Mouse (Mus musculus) layer of hippocampus, postnatal 14 days (tissue): ENCODE measurements around the gene Gcdh. TPM values are rescaled to one million over a fixed set of nuclear protein-coding genes. Genes with fewer than 3 reads are reported as not detected.

Experiments used
- DNase-seq, 2 experiments: peaks; one replicate each; pipeline ENCODE4 v3.0.0; 2021 to 2022; ENCODE audit warnings: low spot score in 2 of 2, mixed read lengths in 1 of 2
- long read RNA-seq, 2 experiments: library from polyadenylated mRNA; stranded (forward); transcript quantifications; one replicate each; pipeline ENCODE4 v2.0.0; 2021
- total RNA-seq, 2 experiments: library from RNA; stranded (reverse); gene quantifications; 2 replicates each; pipeline ENCODE4 v1.2.3; 2021

Gcdh gene
- 10 to 100 TPM; 35.0 to 35.6 TPM for total RNA-seq
- long read RNA-seq, experiment 1, transcript Gcdh-202 (12 exons, 2,114 nt) = major isoform, 23 of 44 reads
- long read RNA-seq, experiment 1, transcript Gcdh-201 (11 exons, 2,167 nt) = minor isoform, 8 of 44 reads
- long read RNA-seq, experiment 1, partial matches to known transcripts = 3 of 44 reads
- long read RNA-seq, experiment 1, other reads (novel, unspliced or antisense) = 10 of 44 reads
- long read RNA-seq, experiment 2, transcript Gcdh-202 (12 exons, 2,114 nt) = major isoform, 19 of 52 reads
- long read RNA-seq, experiment 2, transcript Gcdh-201 (11 exons, 2,167 nt) = minor isoform, 15 of 52 reads
- long read RNA-seq, experiment 2, partial matches to known transcripts = 7 of 52 reads
- long read RNA-seq, experiment 2, other reads (novel, unspliced or antisense) = 11 of 52 reads

DNA sequence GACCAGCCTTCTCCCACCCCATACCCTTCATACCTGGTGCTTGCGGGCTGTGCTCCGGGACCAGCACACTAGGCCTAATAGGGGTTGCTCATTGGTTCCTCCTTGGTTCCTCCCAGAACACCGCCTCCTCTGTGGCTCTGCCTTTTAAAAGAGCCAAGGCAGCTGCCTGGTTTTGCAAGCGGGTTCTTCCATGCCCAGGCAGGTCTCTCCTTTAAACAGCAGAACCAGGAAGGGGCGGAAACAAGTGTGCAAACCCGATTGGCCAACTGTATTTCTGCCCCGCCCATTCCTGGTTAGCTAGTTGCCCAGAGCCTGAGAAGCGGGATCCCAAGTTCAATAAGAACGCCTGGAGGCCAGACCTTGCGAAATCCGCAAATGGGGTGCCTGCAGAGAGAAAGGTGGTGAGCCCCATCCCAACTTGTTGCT is at the start of gene Gcdh:
Gene Gcdh (minus strand): TSS at position 213 of the 426 bp plus-strand sequence.
- peak; percentile 83 to 96 for DNase-seq

DNA sequence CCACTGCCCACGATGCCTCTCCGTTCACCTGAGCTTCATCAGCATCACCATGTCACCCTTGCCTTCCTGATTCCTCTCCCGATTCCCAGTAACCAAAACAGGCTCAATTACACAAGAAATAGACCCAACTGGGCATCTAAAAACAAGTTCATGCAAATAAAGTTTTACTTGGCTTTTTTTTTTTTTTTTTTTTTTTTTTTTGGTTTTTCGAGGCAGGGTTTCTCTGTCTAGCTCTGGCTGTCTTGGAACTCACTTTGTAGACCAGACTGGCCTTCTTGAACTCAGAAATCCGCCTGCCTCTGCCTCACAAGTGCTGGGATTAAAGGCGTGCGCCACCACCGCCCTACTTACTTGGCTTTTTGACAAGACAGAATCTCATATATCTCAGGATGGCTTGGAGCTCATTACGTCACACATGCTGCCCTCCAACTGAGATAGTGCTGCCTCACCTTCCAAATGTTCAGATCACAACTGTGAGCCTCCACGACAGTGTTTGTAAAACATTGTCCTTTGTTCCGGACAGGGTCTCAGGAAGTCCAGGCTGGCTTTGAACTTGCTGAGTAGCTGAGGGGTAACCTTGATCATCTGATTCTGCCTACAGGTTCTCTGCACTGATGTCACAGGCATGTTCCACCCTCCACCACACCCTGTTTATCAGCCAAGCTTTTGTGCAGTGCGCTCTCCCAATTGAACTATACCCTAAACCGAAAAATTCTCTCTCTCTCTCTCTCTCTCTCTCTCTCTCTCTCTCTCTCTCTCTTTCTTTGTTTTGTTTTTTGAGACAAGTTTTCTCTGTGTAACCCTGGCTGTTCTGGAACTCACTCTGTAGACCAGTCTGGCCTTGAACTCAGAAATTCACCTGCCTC is 44.1 kb upstream of the Gcdh start:
- no peak for DNase-seq

DNA sequence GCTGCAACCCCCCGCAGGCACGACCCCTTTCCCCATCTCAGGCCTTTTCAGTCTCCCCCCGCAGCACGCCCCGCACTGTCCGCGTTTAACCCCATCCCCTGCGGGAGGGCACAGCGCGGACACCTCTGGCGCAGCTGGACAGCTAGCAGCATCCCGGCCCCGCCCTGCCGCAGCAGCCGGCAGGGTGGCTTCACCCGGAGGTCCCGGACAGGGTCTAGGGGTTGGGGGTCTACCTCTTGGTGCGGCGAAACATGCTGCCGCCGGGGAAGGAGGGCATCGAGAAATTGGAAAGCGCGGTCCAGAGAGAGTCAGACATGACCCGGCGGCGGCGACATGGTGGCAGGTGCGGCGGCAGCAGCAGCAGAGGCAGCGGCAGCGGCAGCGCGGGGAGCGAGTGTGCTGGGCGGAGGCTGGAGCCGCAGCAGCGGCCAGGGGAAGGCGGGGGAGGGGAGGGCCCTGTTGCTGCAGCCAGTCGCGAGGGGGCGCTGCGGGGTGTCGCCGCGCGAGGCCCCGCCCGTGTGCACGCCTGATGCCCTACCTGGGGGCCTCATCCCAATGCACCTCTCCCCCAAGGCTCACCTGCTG is 43.3 kb upstream of the Gcdh start, which contains the start of gene Mast1:
Gene Mast1 (minus strand): TSS at position 398 of the 585 bp plus-strand sequence.
- peak; percentile 63 to 68 for DNase-seq

DNA sequence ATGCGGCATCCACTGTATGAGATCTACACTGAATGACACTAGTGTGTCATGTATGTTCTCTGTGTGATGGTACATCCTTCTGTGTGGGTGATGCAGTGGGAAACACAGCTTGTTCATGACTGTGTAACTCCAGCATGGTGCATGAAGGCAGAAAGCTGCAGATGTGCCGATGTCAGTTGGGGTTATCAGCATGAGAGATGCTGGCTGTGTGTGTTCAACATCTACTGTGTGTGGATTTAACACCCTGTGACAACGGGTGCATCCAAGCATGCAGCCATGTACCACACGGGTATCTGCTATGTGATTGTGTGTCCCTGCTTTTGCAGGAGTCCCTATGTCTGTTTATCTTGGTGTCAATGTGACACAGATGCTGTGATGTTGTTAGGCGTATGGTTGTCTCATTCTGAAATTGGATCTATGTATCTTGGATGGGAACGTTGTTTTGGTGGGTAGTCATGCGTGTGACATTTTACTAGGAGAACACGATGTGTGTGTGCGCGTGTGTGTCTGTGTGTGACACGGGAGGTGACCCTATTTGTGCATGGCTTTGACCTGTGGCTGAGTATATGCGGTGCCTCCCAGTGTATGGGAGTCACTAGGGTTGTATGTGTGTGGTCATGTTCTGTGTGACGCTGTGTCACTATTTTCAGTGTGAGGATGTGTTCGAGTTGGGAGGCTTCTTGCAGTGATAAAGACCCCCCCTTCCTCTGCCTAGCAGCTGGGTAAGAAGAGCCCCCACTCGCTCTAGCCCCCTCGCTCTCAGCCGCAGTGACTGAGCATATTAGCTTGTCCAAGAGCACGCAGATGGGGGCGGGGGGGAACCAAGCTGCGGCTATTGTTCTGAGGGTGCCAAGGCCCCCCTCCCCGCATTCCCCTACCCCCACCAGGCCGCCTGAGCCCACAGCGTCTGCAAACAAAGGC is 42.6 kb upstream of the Gcdh start:
- DNase-seq = peak in 1 of 2 experiments; percentile 24

DNA sequence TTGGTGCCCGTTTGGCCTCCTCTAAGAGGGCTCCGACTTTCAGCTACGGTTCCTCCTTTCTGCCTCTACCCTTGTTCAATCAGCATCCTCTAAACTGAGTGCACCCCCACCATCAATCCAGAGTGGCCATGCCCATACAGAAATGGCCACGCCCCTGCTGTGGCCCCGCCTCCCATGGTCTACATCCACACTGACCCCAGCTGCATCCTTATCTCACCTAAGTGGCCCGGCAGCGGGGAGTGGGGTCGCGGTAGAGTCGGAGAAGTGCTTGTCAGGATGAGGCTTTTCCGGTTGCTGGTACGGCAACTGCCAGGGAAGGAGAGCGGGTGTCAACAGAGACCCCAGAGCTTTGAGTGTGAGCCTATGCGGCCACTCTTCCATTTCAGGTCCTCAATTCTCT is 41.8 kb upstream of the Gcdh start:
- no peak for DNase-seq

DNA sequence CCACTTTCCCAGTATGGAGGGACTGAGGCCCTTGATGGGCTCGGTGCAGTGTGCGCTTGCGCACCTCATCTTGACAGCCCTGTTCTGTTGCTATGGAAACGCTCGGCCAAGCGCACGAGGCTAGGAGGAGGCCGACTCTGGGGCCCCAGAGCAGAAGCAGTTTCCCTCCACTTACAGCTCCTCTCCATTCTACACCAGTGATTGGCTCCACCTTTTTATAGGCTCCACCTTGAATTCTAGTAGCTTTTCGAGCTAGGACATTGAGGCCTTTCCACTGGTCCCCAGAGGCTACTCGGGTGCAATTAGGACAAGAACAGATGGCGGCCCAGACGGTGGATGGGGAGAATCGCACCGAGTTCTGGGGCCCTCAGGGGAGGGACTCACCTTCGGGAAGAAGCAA is 41.1 kb upstream of the Gcdh start:
- DNase-seq = no peak

DNA sequence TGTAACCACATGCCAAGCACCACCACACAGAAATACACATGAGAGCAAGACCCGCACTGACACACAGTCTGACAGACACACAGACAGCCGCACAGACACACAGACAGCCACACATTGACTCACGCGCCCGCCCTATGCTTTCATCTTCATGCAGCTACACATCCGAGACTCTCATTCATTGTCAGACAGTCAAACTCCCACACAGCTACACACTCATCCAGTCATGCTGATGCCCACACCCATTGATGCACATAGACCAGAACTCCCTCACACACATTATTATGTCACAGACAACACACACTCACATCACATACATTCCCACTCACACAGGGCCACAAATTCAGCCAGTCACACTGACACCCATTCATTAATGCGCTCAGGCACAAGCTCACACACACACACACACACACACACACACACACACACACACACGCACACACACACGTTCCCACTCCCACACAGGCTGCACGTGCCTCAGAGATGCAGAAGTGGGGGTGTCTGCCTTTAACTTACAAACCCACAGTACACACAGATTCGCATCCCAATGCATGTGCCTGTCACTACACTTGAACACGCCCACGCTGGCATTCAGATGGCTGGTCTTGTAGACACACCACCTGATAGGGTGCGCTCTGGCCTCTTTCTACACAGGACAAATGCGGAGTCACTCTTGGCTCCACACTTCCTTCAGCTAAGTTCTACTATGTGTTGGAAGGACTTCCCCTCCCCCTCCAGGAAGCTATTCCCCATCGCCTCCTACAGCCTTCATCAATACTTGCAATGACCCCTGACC is 40.2 kb upstream of the Gcdh start:
- no peak for DNase-seq

DNA sequence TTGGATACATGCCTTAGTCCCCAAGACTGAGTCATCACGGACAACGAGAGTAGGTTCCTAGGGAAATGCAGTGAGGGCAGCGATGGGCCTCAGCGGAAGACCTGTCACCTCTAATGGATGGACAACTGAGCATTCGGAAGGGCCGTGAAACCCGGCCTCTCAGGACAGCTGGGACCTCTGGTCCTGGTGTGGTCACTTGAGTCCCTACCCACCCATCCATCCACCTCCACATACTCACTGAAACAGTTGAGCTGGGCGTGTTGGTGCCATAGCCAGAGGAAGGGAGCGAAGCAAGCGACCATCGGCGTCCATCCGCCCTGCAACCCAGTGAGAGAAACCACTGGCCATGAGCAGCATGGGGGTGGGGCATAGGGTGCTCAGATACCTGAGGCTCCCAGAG is 36.9 kb upstream of the Gcdh start:
- no peak for DNase-seq

DNA sequence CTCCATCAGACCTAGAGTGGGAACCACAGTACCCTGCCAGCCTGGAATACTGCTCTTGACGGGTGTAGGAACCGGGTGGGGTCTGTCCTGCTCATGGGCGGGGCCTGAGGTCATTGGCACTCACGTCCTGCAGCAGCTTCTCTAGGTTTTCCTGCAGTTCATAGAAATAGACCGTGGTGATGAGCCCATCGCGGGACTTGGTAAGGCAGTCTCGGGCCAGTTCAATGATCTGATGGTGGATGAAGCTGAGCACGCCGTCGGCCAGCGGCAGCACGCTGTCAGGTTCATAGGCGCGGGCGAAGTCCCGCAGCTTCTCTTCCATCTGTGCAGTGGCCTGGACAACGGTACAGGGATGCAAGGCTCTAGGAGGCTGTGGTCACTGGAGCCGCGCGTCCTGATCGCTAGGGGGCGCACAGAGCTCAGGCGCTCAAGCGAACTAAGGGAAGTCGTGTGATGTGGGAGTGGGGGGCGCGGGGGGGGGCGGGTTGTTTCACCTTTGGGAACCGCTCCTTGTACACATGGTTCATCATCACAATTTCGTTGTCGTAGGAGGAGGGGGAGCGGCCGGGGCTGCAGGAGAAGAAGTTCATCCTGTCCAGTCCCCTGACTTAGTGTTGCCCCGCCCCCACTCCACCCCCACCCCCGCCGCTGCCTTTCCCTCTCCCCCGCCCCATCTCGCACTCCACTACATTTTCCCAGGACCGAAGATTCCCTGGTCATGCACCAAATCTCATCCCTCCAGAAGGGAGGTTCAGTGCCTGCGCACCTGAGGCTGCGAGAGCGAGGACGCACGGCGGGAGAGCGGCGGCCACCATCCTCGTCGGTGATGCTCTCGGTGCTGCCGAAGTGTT is 35.0 kb upstream of the Gcdh start:
- peak; percentile 70 to 71 for DNase-seq

DNA sequence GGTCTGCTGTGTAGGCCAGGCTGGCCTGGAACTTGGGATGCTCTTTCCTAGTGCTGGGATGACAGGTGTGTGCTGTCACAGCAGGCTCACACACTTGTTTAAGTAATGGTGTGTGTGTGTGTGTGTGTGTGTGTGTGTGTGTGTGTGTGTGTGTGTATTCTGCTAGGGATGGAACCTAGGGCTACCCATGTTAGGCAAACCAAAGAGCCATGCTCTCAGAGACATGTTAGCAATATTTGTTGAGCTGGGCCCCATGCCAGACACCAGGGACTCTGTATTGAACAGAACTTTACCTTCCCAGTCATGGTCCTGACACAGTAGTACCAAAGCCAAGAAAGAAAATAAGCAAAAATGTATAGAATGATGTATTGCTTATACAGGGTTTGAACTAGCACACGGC is 33.8 kb upstream of the Gcdh start:
- no peak for DNase-seq

DNA sequence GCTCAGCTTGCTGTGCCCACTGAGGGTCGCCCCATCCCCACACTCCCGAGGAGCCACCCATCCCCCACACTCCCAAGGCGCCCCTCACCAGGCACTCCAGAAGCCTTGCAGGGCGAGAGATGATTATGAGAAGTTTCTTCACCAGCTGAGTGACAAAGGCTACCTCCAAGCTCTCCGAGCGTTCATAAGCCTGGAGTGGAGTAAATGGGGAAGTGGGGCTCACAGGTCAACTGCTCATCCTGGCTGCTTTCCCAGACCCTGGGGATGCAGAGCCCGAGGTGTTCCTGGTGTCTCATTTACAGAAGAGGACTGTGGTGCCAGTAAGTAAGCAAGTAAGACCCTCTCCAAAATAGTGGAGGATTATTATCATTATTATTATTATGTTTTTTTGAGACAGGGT is 31.8 kb upstream of the Gcdh start:
- DNase-seq = no peak

DNA sequence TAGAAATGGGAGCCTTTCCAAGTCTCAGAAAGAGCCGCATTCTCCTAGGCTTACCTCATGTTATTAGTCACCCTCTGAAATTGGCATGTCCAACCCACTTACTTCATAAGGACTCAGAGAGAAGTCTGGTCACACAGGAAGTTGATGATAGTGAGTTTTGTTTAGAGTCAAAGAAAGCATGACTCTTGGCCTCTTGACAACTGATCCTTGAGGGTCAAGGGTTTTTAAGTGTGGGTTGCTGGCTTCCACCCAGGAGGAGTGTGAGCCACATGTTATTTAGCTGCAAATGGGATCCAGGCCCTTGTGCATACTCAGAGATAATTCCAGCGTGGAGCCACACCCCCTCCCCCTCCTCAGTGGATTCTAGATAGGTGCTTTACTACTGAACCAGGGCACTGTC is 27.9 kb upstream of the Gcdh start:
- DNase-seq = no peak

DNA sequence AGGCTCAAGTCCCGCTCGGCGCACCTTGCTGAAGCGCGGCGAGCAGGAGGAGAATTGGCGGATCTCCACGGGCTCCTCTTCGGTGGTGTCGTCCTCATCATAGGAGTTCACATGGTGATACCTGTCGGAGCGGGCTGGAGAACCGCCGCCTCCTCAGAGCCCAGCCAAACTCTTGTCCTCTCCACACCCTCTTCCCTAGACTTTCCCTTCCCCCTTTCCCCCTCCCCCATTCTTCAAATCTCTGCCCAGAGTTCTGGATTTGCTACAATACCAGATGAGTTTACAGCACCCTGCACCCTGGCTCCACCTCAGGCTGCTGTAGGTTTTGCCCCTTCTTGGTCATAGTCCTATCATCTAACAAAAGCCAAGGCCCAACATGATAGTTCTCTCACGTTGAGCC is 24.9 kb upstream of the Gcdh start:
- no peak for DNase-seq

DNA sequence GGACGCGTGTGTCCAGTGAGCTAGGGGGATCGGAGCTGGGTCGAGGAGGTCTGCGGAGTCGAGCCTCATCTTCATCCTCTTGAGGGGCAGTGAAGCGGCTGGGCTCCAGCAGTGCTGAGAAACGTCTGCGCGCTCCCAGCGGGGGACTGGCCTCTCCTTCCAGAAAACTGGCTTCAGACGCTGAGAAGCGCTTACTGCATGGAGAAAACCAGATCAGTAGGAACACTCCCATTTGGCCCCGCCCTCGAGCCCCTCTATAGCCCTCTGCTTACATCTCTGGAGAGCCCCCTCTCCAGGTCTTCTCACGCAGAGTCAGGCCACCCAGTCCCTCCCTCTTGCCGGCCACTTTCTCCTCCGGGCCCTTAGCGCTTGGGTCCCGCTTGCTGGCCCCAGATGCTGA is 24.1 kb upstream of the Gcdh start:
- no peak for DNase-seq

DNA sequence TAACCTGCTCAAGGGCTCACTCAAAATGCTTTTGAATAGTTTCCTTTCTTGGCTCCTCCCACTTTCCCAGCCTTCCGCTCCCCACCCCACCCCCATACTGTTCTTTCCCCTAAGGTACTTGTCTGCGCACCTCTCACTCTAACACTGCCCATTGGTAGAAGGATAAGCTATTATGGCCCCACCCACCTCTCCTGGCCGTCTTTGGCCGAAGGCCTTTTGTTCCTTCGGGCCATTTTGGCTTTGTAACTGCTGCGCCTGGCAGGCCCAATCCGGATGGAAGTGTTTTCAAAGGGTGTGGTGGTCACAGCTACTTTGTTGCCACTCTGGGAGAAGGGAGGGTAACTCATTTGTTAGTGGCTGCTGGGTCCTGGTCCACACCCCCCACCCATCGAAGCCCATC is 21.5 kb upstream of the Gcdh start:
- no peak for DNase-seq

DNA sequence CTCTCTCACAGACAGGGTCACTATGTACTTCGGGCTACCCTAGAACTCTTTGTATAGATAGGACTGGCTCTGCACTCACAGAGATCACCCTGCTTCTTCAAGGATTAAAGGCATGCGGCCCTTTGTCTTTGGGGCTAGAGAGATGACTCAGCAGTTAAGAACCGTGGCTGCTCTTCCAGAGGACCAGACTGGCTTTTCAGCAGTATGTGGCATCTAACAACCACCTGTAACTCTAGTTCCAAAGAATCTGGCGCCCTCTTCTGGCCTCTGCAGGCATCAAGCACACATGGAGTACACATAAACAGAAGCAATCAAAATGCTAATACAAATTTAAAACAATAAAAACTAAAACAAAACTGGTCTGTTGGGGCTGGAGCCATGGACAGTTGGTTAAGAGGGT is 20.2 kb upstream of the Gcdh start:
- no peak for DNase-seq

DNA sequence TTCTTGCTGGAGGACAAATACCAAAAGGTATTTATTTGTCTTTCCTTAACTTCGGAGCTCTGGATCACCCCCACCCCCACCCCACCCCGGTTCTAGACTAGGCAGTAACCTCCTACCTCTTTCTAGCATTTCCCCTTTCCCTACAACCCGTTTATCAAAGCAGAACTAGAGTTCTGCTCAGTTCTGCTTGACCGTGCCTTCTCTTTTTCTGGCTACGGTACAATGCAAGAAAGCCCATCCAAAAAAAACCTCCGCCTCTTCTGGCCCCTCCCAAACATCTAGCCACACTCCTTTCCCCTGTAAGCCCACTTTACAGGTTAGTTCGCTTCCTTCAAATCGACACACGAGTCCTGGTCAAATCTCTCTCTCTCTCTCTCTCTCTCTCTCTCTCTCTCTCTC is 19.8 kb upstream of the Gcdh start:
- no peak for DNase-seq

DNA sequence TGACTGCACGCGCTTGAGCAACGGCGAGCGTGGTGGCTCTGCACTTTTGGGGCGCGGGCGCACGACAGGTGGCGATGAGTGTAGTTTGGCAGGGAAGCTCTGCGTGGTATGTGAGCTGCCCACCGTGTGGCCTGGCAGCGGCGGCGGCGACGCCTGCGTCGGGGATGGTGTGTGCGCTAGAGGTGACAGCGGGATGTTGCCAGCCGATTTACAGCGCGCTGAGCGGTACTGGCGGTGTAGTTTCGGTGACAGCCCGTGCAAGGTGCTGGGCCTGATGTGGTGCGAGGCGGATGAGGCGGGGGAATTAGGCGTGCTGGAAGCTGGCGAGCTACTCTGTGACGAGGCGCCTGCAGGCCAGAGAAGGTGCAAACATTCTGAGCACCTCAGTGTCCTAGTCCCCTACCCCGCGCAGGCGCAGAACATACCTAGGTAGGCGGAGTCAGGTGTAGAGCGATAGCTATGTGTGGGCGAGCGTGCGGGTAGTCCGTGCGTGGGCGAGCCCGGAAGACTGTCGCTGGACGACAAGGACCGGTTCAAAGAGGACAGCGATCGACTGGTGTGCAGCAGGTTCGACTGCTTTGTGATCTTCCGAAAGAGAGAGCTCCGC is 19.3 kb upstream of the Gcdh start:
- peak; percentile 56 to 57 for DNase-seq

DNA sequence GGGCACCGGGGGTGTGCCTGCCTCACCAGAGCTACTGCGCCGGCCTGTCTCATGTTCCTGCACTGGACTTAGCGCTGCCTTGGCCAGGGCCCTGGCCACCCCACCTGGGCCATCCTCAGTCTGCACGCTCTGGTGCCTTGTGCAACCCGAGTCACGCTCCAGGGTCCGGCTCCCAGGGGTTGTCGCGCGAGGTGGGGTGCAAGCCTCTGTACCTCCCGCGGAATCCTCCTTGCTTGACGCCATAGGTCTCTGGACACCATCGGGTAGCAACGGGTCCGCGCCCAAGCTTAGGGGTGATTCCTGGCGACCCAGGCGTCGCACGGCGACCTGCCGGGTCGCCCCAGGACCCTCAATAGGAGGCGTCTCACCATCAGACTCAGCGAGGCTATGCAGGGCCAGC is 18.7 kb upstream of the Gcdh start:
- no peak for DNase-seq
